Mouse (Mus musculus) forebrain, embryonic 13.5 days (tissue): ENCODE measurements around the gene Dock9. TPM values are rescaled to one million over a fixed set of nuclear protein-coding genes. Genes with fewer than 3 reads are reported as not detected.

Source experiments
- ATAC-seq: fragments of 200-750 bp; cut with Nextera tagmentation; 2 replicates; pipeline ENCODE4 v1.8.0; 2017
- H3K27ac ChIP-seq: fragments of 300-500 bp; sonication (generic); 2 replicates; pipeline ENCODE4 v1.5.1; 2015; ENCODE audit warnings: inconsistent platforms, mild to moderate bottlenecking, moderate library complexity
- H3K27me3 ChIP-seq: fragments of 300-500 bp; sonication (generic); 2 replicates; pipeline ENCODE4 v1.6.1; 2015; ENCODE audit warnings: mild to moderate bottlenecking, inconsistent platforms
- H3K36me3 ChIP-seq: fragments of 300-500 bp; sonication (generic); 2 replicates; pipeline ENCODE4 v1.6.1; 2015; ENCODE audit warnings: mild to moderate bottlenecking, inconsistent platforms; ENCODE audit not compliant: poor library complexity, severe bottlenecking
- H3K4me1 ChIP-seq: fragments of 300-500 bp; sonication (generic); 2 replicates; pipeline ENCODE4 v1.6.1; 2015; ENCODE audit warnings: inconsistent platforms
- H3K4me2 ChIP-seq: fragments of 300-500 bp; sonication (generic); 2 replicates; pipeline ENCODE4 v1.6.1; 2015; ENCODE audit warnings: inconsistent platforms, mild to moderate bottlenecking, moderate library complexity
- H3K4me3 ChIP-seq: fragments of 300-500 bp; sonication (generic); 2 replicates; pipeline ENCODE4 v1.5.1; 2015; ENCODE audit warnings: mild to moderate bottlenecking, inconsistent platforms
- H3K9ac ChIP-seq: fragments of 300-500 bp; sonication (generic); 2 replicates; pipeline ENCODE4 v1.6.1; 2015; ENCODE audit warnings: mild to moderate bottlenecking, inconsistent platforms
- H3K9me3 ChIP-seq: fragments of 300-500 bp; sonication (generic); replicated peaks from 2 replicates; pipeline ENCODE4 v1.6.1; 2016; ENCODE audit warnings: inconsistent platforms
- WGBS: fragments of 180-500 bp; shearing (Covaris S2); methylation state at CpG from one replicate; pipeline ENCODE4 v1.1.7; 2015; 5-methylcytosine and 5-hydroxymethylcytosine counted together
- polyA plus RNA-seq: library from polyadenylated mRNA; unstranded; fragments of >200 nt; fragmentation: Nextera tagmentation; extraction: Ambion mirVana; gene quantifications from 2 replicates; pipeline ENCODE4 v1.2.1, GENCODE M21; 2015

Dock9 gene
- polyA plus RNA-seq, 1 experiment from 2014 or later: 4.2 TPM

GRCm38 (mm10) chr14:121752686-121753426, 44.8 kb downstream of the Dock9 start:
- 69% methylated on average over 19 of the region's 19 CpGs for WGBS
- Histone ChIP-seq H3K27me3 (no peaks in the 10 kb centered on the region), H3K9me3 (no peaks in the 10 kb centered on the region), H3K36me3 (no peaks in the 10 kb centered on the region), H3K9ac (no peak overlapping the region), H3K4me2 (no peak overlapping the region), H3K4me3 (no peak overlapping the region), H3K4me1 (0 out of 2 replicates have a peak, but pooled peaks cover 3% of the 10 kb centered on the region), H3K27ac (no peak overlapping the region)
- peak; percentile 61 for ATAC-seq

DNA sequence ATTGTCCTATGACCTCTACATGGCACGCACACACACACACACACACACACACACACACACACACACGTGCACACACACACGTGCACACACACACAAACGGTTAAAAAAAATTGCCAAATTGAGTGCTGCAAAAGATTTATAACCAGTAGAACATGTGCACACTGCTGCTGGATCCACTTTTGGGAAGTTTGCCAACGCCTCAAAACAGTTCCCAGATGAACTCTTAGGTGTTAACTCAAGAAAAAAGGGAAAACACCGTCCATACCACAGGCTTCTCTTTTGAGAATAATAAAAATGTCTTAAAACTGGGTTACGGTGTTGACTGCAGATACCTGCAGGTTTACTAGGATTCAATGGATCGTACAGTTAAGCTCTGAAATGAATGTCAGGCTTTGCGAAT, 48.0 kb downstream of the Dock9 start:
- Histone ChIP-seq H3K9ac (no peak overlapping the region), H3K4me3 (no peak overlapping the region), H3K4me1 (0 out of 2 replicates have a peak, but pooled peaks cover 3% of the 10 kb centered on the region), H3K36me3 (no peaks in the 10 kb centered on the region), H3K9me3 (no peaks in the 10 kb centered on the region), H3K4me2 (no peak overlapping the region), H3K27ac (no peak overlapping the region), H3K27me3 (no peaks in the 10 kb centered on the region)
- WGBS: 87% methylated on average over 9 of the region's 9 CpGs
- no peak for ATAC-seq

- Histone ChIP-seq H3K4me2 (no peak overlapping the region), H3K36me3 (no peaks in the 10 kb centered on the region), H3K9ac (no peak overlapping the region), H3K9me3 (no peaks in the 10 kb centered on the region), H3K4me1 (0 out of 2 replicates have a peak, but pooled peaks cover 3% of the 10 kb centered on the region), H3K4me3 (no peak overlapping the region), H3K27me3 (no peaks in the 10 kb centered on the region), H3K27ac (no peak overlapping the region)
- WGBS: 74% methylated on average over 10 of the region's 10 CpGs
- ATAC-seq: no peak
These were observed 48.6 kb downstream of the Dock9 start for GRCm38 (mm10) chr14:121749084-121749483.

GRCm38 (mm10) chr14:121747360-121747759, 50.3 kb downstream of the Dock9 start:
- no peak overlapping the region for H3K4me2 ChIP-seq
- no peak for ATAC-seq
- no peak overlapping the region for H3K4me3 ChIP-seq
- H3K36me3 ChIP-seq: no peaks in the 10 kb centered on the region
- H3K27me3 ChIP-seq: no peaks in the 10 kb centered on the region
- no peaks in the 10 kb centered on the region for H3K9me3 ChIP-seq
- 0 out of 2 replicates have a peak, but pooled peaks cover 3% of the 10 kb centered on the region for H3K4me1 ChIP-seq
- no peak overlapping the region for H3K27ac ChIP-seq
- 71% methylated on average over 7 of the region's 7 CpGs for WGBS
- H3K9ac ChIP-seq: no peak overlapping the region

DNA sequence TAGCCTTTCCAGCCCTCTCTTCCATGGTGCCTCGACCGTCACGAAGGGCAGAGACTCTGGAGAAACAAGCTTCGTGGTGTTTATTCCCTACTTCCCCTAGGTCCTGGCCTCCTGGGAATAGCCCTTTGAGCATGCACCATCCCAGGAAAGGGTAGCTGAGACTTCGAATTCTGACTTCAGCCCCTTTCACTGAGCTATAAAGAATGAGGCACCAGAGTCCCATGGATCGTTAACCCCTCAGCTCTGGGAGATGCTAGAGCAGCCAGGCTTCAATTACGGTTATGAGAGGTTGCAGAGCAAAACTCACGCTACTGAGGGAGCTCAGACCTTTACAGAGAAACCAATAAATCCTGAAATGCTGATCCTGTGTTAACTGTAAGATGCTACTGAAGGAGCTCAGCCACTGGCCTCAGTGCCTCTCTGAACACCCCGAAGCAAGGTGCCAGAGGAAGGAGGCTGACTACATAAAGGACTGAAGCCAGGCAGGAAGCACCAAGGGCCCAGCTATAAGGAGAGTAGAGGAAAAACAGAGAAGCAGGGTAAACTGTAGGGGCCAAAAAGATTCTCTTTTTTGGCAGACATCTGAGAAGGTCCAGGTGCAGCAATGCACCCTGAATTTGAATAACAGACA, 53.7 kb downstream of the Dock9 start:
- Histone ChIP-seq H3K9ac (no peak overlapping the region), H3K27me3 (no peaks in the 10 kb centered on the region), H3K4me1 (peaks cover 5% of the 10 kb centered on the region; the same call in 1 of the 2 replicates), H3K9me3 (no peaks in the 10 kb centered on the region), H3K27ac (no peak overlapping the region), H3K36me3 (no peaks in the 10 kb centered on the region), H3K4me2 (no peak overlapping the region), H3K4me3 (no peak overlapping the region)
- WGBS: 67% methylated on average over 9 of the region's 9 CpGs
- no peak for ATAC-seq

GRCm38 (mm10) chr14:121738431-121739403, 58.9 kb downstream of the Dock9 start:
- Histone ChIP-seq H3K9ac (peak overlapping the region; percentile 31), H3K27ac (peak overlapping the region; percentile 37)
- ATAC-seq: peak; percentile 56; the same call in 1 of the 2 replicates

GRCm38 (mm10) chr14:121737277-121737676, 60.4 kb downstream of the Dock9 start:
- WGBS: 91% methylated on average over 8 of the region's 8 CpGs
- no peaks in the 10 kb centered on the region for H3K36me3 ChIP-seq
- no peak overlapping the region for H3K4me3 ChIP-seq
- ATAC-seq: no peak
- H3K27ac ChIP-seq: no peak overlapping the region
- peaks cover 10% of the 10 kb centered on the region; the same call in 1 of the 2 replicates for H3K4me1 ChIP-seq
- no peak overlapping the region for H3K9ac ChIP-seq
- H3K4me2 ChIP-seq: peak overlapping the region; percentile 37
- H3K9me3 ChIP-seq: no peaks in the 10 kb centered on the region
- no peaks in the 10 kb centered on the region for H3K27me3 ChIP-seq

More at GRCm38 (mm10) chr14:121738431-121739403, 58.9 kb downstream of the Dock9 start:
- H3K36me3 ChIP-seq: no peaks in the 10 kb centered on the region
- H3K27me3 ChIP-seq: no peaks in the 10 kb centered on the region
- H3K4me1 ChIP-seq: peaks cover 10% of the 10 kb centered on the region; the same call in 1 of the 2 replicates
- H3K4me2 ChIP-seq: peak overlapping the region; percentile 37
- H3K4me3 ChIP-seq: peak overlapping the region; percentile 9
- no peaks in the 10 kb centered on the region for H3K9me3 ChIP-seq
- WGBS: 66% methylated on average over 24 of the region's 24 CpGs

DNA sequence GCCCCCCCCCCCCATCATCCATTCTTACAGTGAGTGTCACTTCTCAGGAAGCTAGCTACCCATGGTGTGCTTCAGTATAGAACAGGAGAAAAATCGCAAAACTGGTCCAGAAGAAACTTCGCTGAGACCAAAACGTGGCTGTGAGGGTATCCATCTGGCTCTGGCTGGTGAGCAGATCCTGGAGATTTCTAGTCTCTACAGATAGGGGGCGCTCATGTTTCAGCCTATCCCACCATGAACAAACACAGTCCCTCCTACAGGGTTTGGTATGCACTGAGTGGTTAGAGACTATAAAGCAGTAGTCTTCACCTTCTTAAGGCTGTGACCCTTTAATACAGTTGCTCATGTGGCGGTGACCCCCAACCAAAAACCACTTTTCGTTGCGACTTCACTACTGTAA, 62.0 kb downstream of the Dock9 start:
- 70% methylated on average over 7 of the region's 7 CpGs for WGBS
- Histone ChIP-seq H3K36me3 (no peaks in the 10 kb centered on the region), H3K4me2 (no peak overlapping the region), H3K27ac (no peak overlapping the region), H3K4me3 (no peak overlapping the region), H3K4me1 (peaks cover 10% of the 10 kb centered on the region), H3K27me3 (no peaks in the 10 kb centered on the region), H3K9ac (no peak overlapping the region), H3K9me3 (no peaks in the 10 kb centered on the region)
- ATAC-seq: no peak

- no peaks in the 10 kb centered on the region for H3K36me3 ChIP-seq
- no peak overlapping the region for H3K4me2 ChIP-seq
- no peaks in the 10 kb centered on the region for H3K9me3 ChIP-seq
- H3K4me3 ChIP-seq: no peak overlapping the region
- H3K4me1 ChIP-seq: peaks cover 9% of the 10 kb centered on the region
- H3K27ac ChIP-seq: no peak overlapping the region
- 91% methylated on average over 7 of the region's 7 CpGs for WGBS
- H3K27me3 ChIP-seq: no peaks in the 10 kb centered on the region
- no peak for ATAC-seq
- no peak overlapping the region for H3K9ac ChIP-seq
These were observed 63.4 kb downstream of the Dock9 start for GRCm38 (mm10) chr14:121734217-121734616.

DNA sequence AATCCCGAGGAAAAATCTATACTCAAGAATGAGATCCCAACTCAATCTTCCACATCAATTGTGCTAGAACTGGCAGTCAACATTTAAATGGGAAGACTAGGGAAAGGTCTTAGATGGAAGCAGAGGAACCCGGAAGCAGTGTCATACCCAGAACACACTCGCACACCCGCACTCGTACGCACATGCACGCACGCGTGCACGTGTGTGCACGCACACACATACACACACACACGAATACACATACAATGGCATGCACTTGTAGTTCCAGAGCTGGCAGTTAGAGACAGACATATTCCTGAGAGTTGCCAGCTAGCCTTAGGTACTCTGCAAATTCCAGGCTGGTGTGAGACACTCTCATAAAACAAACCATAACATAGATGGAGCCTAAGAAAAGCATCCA, 63.9 kb downstream of the Dock9 start:
- WGBS: 96% methylated on average over 12 of the region's 12 CpGs
- Histone ChIP-seq H3K27me3 (no peaks in the 10 kb centered on the region), H3K4me3 (no peak overlapping the region), H3K4me2 (no peak overlapping the region), H3K27ac (no peak overlapping the region), H3K9me3 (no peaks in the 10 kb centered on the region), H3K9ac (no peak overlapping the region), H3K4me1 (peaks cover 4% of the 10 kb centered on the region; the same call in 1 of the 2 replicates), H3K36me3 (no peaks in the 10 kb centered on the region)
- no peak for ATAC-seq

- Histone ChIP-seq H3K9ac (no peak overlapping the region), H3K9me3 (no peaks in the 10 kb centered on the region), H3K4me3 (no peak overlapping the region), H3K27me3 (no peaks in the 10 kb centered on the region), H3K4me2 (no peak overlapping the region), H3K27ac (no peak overlapping the region), H3K36me3 (no peaks in the 10 kb centered on the region), H3K4me1 (no peaks in the 10 kb centered on the region; the same call in 1 of the 2 replicates)
- ATAC-seq: no peak; the same call in 1 of the 2 replicates
- WGBS: 14% methylated on average over 8 of the region's 8 CpGs
These were observed 65.4 kb downstream of the Dock9 start for GRCm38 (mm10) chr14:121732196-121732595.
